Mouse (Mus musculus): ENCODE measurements at regions not wholly inside any gene's neighbourhood (a gene's known extent, or its start where the extent isn't known, plus 50 kb on each side); places are given as distances from the start of the nearest gene placed in this dataset.

DNA sequence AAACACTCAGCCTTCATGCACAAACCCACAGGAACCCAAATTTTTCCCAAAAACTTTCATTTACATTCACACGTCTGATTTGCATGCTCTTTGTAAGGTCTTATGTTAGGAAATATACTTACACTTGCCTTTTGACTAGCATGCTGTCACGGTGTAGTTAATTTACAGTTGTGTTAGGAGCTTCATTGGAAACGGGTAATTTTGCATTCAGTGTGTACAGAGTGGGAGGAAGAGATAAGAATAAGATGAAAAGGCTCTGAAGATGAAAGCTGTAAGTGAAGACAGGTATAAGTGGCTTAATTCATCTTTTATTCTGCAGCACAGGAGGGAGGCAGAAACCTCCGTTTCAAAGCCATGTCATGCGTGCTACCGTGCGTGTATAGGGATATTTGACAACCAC, 136.2 kb downstream of the Nhlrc3 start:
- no peaks in the 10 kb centered on the region for H3K4me1 ChIP-seq (ENCODE audit: control insufficient read depth, insufficient read depth, low read length)
- H3K27ac ChIP-seq (ENCODE audit: insufficient read depth, low read length), result no peak overlapping the region
- no peaks in the 10 kb centered on the region for H3K27me3 ChIP-seq (ENCODE audit: control insufficient read depth, insufficient read depth, low read length)
- no peak for TF ChIP-seq CTCF (IDR thresholded peaks at IDR 0.05; ENCODE audit: borderline replicate concordance, insufficient read depth, low read depth, low read length)
- TF ChIP-seq POLR2A (IDR thresholded peaks at IDR 0.05; ENCODE audit: borderline replicate concordance, insufficient read depth, low read length), result no peak
- DNase-seq, result no peak
- H3K4me3 ChIP-seq (replicated peaks; ENCODE audit: insufficient read depth, low read depth, low read length), result no peak overlapping the region
- WGBS, result 75% methylated on average over 7 of the region's 7 CpGs

DNA sequence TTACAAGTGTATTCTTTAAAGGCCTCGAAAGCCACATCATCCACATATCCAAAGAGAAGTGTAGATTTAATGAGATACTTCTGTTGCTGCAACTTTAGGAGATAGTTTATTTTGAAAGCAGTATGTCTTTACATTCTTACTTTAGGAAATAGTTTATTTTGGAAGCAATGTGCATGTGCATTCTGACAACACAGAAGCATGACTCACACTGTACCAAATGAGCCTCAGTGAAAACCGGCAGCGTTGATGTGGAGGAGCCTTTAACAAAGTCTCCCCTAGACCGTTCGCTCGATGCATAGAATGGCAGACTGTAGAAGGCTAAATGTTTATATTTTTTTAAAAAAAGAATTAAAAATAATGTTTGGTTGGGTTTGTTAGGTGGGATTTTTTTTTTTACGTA, 138.1 kb downstream of the Nhlrc3 start:
- Histone ChIP-seq H3K27ac (ENCODE audit: insufficient read depth, low read length) (no peak overlapping the region), H3K4me1 (ENCODE audit: control insufficient read depth, insufficient read depth, low read length) (no peaks in the 10 kb centered on the region), H3K4me3 (replicated peaks; ENCODE audit: insufficient read depth, low read depth, low read length) (no peak overlapping the region), H3K27me3 (ENCODE audit: control insufficient read depth, insufficient read depth, low read length) (no peaks in the 10 kb centered on the region)
- WGBS, result 98% methylated on average over 7 of the region's 7 CpGs
- DNase-seq, result no peak
- TF ChIP-seq POLR2A (IDR thresholded peaks at IDR 0.05; ENCODE audit: borderline replicate concordance, insufficient read depth, low read length) (no peak), CTCF (IDR thresholded peaks at IDR 0.05; ENCODE audit: borderline replicate concordance, insufficient read depth, low read depth, low read length) (no peak)

DNA sequence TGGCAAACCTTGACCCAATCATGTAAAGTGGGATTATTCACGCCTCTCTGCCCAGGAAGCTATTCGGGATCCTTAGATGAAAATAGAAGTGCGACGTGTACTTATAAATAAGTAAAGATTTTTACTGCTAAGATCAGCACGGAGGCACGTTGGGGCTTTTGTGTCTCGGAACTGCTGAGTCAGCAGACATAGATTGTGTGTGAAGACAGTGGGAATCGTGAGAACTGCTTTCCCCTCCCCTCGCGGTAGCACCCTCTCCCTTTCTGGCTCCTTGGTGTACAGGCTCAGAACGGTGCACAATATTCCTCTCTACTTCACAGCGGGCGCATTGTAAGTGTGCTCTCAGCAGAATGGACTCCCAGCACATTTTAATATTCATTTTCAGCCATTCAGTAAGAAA, 138.7 kb downstream of the Nhlrc3 start:
- Histone ChIP-seq H3K4me3 (replicated peaks; ENCODE audit: insufficient read depth, low read depth, low read length) (no peak overlapping the region), H3K27me3 (ENCODE audit: control insufficient read depth, insufficient read depth, low read length) (no peaks in the 10 kb centered on the region), H3K4me1 (ENCODE audit: control insufficient read depth, insufficient read depth, low read length) (no peaks in the 10 kb centered on the region), H3K27ac (ENCODE audit: insufficient read depth, low read length) (no peak overlapping the region)
- no peak for DNase-seq
- 51% methylated on average over 13 of the region's 13 CpGs for WGBS
- no peak for TF ChIP-seq CTCF (IDR thresholded peaks at IDR 0.05; ENCODE audit: borderline replicate concordance, insufficient read depth, low read depth, low read length)
- TF ChIP-seq POLR2A (IDR thresholded peaks at IDR 0.05; ENCODE audit: borderline replicate concordance, insufficient read depth, low read length), result no peak

DNA sequence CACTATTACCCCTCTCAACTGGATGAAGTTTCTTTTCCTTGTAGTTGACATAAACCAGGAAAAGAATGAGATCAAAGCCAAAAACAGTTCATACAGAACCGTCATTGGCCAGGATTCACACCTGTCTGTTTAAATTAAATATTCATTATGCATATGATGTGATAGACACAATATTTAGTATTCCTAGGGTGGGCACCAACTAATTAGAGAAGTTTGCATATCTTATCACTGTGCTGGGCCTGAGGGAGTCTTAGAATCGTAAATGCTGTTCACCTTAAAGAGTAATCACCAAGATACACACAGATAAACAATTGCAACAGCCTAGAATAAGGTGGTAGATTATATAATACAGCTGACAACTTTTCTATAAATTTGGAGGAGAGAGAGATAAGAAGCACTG, 147.7 kb downstream of the Nhlrc3 start:
- WGBS, result 80% methylated on average over 2 of the region's 2 CpGs
- no peak for DNase-seq
- Histone ChIP-seq H3K27ac (ENCODE audit: insufficient read depth, low read length) (no peak overlapping the region), H3K27me3 (ENCODE audit: control insufficient read depth, insufficient read depth, low read length) (no peaks in the 10 kb centered on the region), H3K4me1 (ENCODE audit: control insufficient read depth, insufficient read depth, low read length) (no peaks in the 10 kb centered on the region), H3K4me3 (replicated peaks; ENCODE audit: insufficient read depth, low read depth, low read length) (no peak overlapping the region)
- no peak for TF ChIP-seq CTCF (IDR thresholded peaks at IDR 0.05; ENCODE audit: borderline replicate concordance, insufficient read depth, low read depth, low read length)
